Mouse (Mus musculus) neural tube, embryonic 12.5 days (tissue): Measurements from ENCODE around the gene Gzmg. TPM values are rescaled to one million over a fixed set of nuclear protein-coding genes. Genes with fewer than 3 reads are reported as not detected.
"Not testable (repeated sequence)": the region's sequence is repeated elsewhere in the genome, so short reads cannot be mapped to it uniquely, and the experiment has no call there.

Source experiments
- ATAC-seq: fragments of 200-750 bp; cut with Nextera tagmentation; 2 replicates; pipeline ENCODE4 v1.8.0; 2017; ENCODE audit warnings: low read depth, mild to moderate bottlenecking, moderate TSS enrichment, moderate library complexity; ENCODE audit not compliant: low FRiP score
- H3K27ac ChIP-seq: fragments of 300-500 bp; sonication (generic); 2 replicates; pipeline ENCODE4 v1.5.1; 2016
- H3K27me3 ChIP-seq: fragments of 300-500 bp; sonication (generic); replicated peaks from 2 replicates; pipeline ENCODE4 v1.6.1; 2016; ENCODE audit warnings: mild to moderate bottlenecking
- H3K36me3 ChIP-seq: fragments of 300-500 bp; sonication (generic); 2 replicates; pipeline ENCODE4 v1.6.1; 2016; ENCODE audit warnings: mild to moderate bottlenecking
- H3K4me1 ChIP-seq: fragments of 300-500 bp; sonication (generic); 2 replicates; pipeline ENCODE4 v1.6.1; 2016
- H3K4me2 ChIP-seq: fragments of 300-500 bp; sonication (generic); replicated peaks from 2 replicates; pipeline ENCODE4 v1.6.1; 2016; ENCODE audit warnings: mild to moderate bottlenecking
- H3K4me3 ChIP-seq: fragments of 300-500 bp; sonication (generic); 2 replicates; pipeline ENCODE4 v1.5.1; 2016
- H3K9ac ChIP-seq: fragments of 300-500 bp; sonication (generic); 2 replicates; pipeline ENCODE4 v1.6.1; 2016; ENCODE audit warnings: mild to moderate bottlenecking
- H3K9me3 ChIP-seq: fragments of 300-500 bp; sonication (generic); 2 replicates; pipeline ENCODE4 v1.6.1; 2016; ENCODE audit warnings: mild to moderate bottlenecking
- WGBS: fragments of 180-500 bp; shearing (Covaris S2); methylation state at CpG from one replicate; pipeline ENCODE4 v1.1.7; 2016; 5-methylcytosine and 5-hydroxymethylcytosine counted together
- polyA plus RNA-seq: library from polyadenylated mRNA; unstranded; fragments of >200 nt; fragmentation: Nextera tagmentation; extraction: Ambion mirVana; gene quantifications from 2 replicates; pipeline ENCODE4 v1.2.1, GENCODE M21; 2016

The Gzmg gene
- polyA plus RNA-seq, 1 experiment from 2014 or later: not detected

- not testable (repeated sequence) for H3K4me3 ChIP-seq, H3K9ac ChIP-seq, H3K4me2 ChIP-seq, H3K27me3 ChIP-seq, H3K4me1 ChIP-seq, H3K36me3 ChIP-seq, H3K9me3 ChIP-seq, H3K27ac ChIP-seq, ATAC-seq
- WGBS: 77% methylated on average over 2 of the region's 2 CpGs
Measured at GRCm38 (mm10) chr14:56132508-56132907, 26.9 kb downstream of the Gzmg start, which contains the start of gene Gzmd. TSS of gene Gzmd (minus strand) at chr14:56132608.

DNA sequence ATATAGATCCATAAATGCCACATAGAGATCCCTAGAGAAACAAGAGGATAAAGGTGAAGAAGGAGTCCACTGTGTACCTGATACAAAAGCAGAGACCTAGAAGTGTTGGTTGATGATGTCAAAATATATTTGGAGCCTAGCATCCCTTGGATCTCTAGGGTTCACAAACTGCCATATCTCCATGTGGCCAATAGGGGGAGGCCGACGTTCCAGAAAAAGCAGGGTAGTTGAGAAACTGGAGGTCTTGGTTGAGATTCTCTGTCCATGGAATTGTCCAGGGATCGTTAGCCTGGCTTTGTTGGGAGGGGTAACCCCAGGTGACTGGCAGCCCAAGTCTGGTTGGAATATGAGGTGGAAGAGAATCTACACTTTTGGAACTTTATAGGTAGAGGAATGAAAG lies 31.0 kb downstream of the Gzmg start:
- no peaks in the 10 kb centered on the region for H3K9me3 ChIP-seq
- no peaks in the 10 kb centered on the region for H3K36me3 ChIP-seq
- no peaks in the 10 kb centered on the region for H3K4me1 ChIP-seq
- no peak overlapping the region for H3K27ac ChIP-seq
- ATAC-seq: no peak
- 55% methylated on average over 3 of the region's 3 CpGs for WGBS
- no peaks in the 10 kb centered on the region for H3K27me3 ChIP-seq
- no peak overlapping the region for H3K4me2 ChIP-seq
- no peak overlapping the region for H3K9ac ChIP-seq
- no peak overlapping the region for H3K4me3 ChIP-seq

DNA sequence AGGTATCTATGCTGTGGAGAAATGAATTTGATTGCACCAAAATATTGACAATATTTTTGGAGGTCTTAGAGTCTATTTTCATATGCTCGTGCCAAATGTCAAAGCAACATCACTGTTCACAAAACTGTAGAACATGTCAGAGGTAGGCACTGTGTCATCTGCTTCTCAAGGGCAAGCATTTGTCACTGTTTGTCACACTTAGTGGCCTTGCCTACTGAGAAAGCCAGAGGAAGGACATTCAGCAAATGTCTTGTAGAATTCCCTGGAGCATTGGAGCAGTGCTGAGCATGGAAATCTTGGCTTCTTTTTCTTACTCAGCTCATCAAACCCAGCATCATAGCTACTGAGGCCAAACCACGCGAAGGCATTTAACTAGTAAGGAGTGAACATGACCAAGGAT lies 35.9 kb downstream of the Gzmg start:
- H3K27me3 ChIP-seq: no peaks in the 10 kb centered on the region
- H3K27ac ChIP-seq: no peak overlapping the region
- no peak overlapping the region for H3K9ac ChIP-seq
- H3K4me3 ChIP-seq: no peak overlapping the region
- H3K36me3 ChIP-seq: no peaks in the 10 kb centered on the region
- 89% methylated on average over 3 of the region's 3 CpGs for WGBS
- H3K4me1 ChIP-seq: no peaks in the 10 kb centered on the region
- no peak for ATAC-seq
- H3K4me2 ChIP-seq: no peak overlapping the region
- no peaks in the 10 kb centered on the region for H3K9me3 ChIP-seq

DNA sequence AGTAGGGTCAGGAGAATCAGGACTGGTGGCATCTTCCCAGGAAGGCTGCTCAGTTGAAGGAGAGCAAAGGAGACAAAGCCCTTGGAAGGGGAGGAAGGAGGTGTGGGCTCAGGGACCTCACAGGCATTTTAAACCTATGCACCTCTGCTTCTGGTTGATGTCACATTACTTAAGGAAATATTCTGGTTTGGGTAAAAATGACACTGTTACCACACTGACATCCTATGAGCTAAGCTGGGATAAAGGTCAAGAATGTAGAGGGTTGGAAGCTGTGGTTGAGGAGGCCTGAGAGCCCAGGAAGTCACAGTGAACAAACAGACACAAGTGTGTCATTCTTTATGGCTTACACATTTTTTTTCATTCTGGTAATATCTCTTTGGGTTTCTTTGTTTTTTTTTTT lies 38.9 kb downstream of the Gzmg start, which contains the start of gene Gzme:
Gzme (minus strand) TSS at position 101 of the 400 bp plus-strand sequence.
- Histone ChIP-seq H3K4me2 (no peak within 1 kb of the TSS), H3K9me3 (no peaks in the 10 kb centered on the region), H3K36me3 (no peaks in the 10 kb centered on the region), H3K27me3 (no peaks in the 10 kb centered on the region), H3K27ac (no peak within 1 kb of the TSS), H3K4me3 (no peak within 1 kb of the TSS), H3K4me1 (no peaks in the 10 kb centered on the region), H3K9ac (no peak within 1 kb of the TSS)
- ATAC-seq: no peak

- H3K4me1 ChIP-seq, H3K4me3 ChIP-seq, H3K9ac ChIP-seq, H3K9me3 ChIP-seq, ATAC-seq, H3K27ac ChIP-seq, H3K4me2 ChIP-seq, H3K36me3 ChIP-seq, H3K27me3 ChIP-seq: not testable (repeated sequence)
- 92% methylated on average over 33 of the region's 33 CpGs for WGBS
Measured at GRCm38 (mm10) chr14:56115531-56116310, 43.7 kb downstream of the Gzmg start.

Other genes with a start within 250 kb of the Gzmg start
- not detected in 2 replicates for gene Cma1, start 214.9 kb downstream of the Gzmg start, polyA plus RNA-seq
- gene Cma2, start 208.6 kb downstream of the Gzmg start, polyA plus RNA-seq: not detected in 2 replicates
- not detected in 2 replicates for gene Mcpt1, start 141.6 kb downstream of the Gzmg start, polyA plus RNA-seq
- gene Mcpt9, start 129.1 kb downstream of the Gzmg start, polyA plus RNA-seq: not detected in 2 replicates
- not detected in 2 replicates for gene Mcpt2, start 117.5 kb downstream of the Gzmg start, polyA plus RNA-seq
- not detected in 2 replicates for gene Mcpt4, start 97.3 kb downstream of the Gzmg start, polyA plus RNA-seq
- not detected in 2 replicates for gene Mcpt8, start 74.3 kb downstream of the Gzmg start, polyA plus RNA-seq
- gene Ctsg, start 57.0 kb downstream of the Gzmg start, polyA plus RNA-seq: not detected in 2 replicates
- gene Gzme, start 39.0 kb downstream of the Gzmg start, polyA plus RNA-seq: not detected in 2 replicates
- gene Gzmd, start 27.0 kb downstream of the Gzmg start, polyA plus RNA-seq: not detected in 2 replicates
- gene Gzmn, start 15.0 kb upstream of the Gzmg start, polyA plus RNA-seq: not detected in 2 replicates
- gene Gzmf, start 51.8 kb upstream of the Gzmg start, polyA plus RNA-seq: not detected in 2 replicates
- gene Gzmc, start 75.1 kb upstream of the Gzmg start, polyA plus RNA-seq: not detected in 2 replicates
- gene Gzmb, start 102.7 kb upstream of the Gzmg start, polyA plus RNA-seq: not detected in 2 replicates
- gene Atp12a, start 205.5 kb upstream of the Gzmg start, polyA plus RNA-seq: not detected in 2 replicates
- gene Rnf17, start 243.0 kb upstream of the Gzmg start, polyA plus RNA-seq: 1.4 and 1.5 TPM in 2 replicates